8 mouse cellular contexts compared by ENCODE assay signal in genomic region chr5:135183131-135183861, GRCm38 (mm10). TPM values are rescaled to one million over a fixed set of nuclear protein-coding genes. Genes with fewer than 3 reads are reported as not detected.
DNase-seq lines count a peak whose midpoint lies in the region; ATAC-seq and TF ChIP-seq lines count a peak whose summit lies in the region.

No protein-coding gene starts in this region.

- H3K36me3 ChIP-seq in heart, adult 2 months (ENCODE audit: control insufficient read depth, insufficient read depth, low read length), result no peaks in the 10 kb centered on the region
- peaks cover 49% of the 10 kb centered on the region for H3K36me3 ChIP-seq in hindbrain, embryonic 14.5 days (replicated peaks; ENCODE audit: control insufficient read depth, insufficient read depth)
- peaks cover 55% of the 10 kb centered on the region for H3K36me3 ChIP-seq in hindbrain, embryonic 13.5 days

- ATAC-seq in hindbrain, embryonic 14.5 days (ENCODE audit: low FRiP score), result no peak
- no peak for ATAC-seq in hindbrain, embryonic 13.5 days (ENCODE audit: low FRiP score)

- TF ChIP-seq CTCF in heart, adult 2 months (IDR thresholded peaks at IDR 0.05), result 0 out of 2 replicates have a peak, but pooled peaks have one; percentile 7
- peak; percentile 31; the same call in 1 of the 2 replicates for TF ChIP-seq CTCF in layer of hippocampus, adult 2 months (conservative IDR thresholded peaks at IDR 0.05)

- TF ChIP-seq POLR2A in heart, adult 2 months (IDR thresholded peaks at IDR 0.05; ENCODE audit: insufficient read depth, low read depth, low read length), result no peak

- no peaks in the 10 kb centered on the region for H3K27me3 ChIP-seq in heart, adult 2 months (ENCODE audit: control insufficient read depth, insufficient read depth, low read length)
- no peaks in the 10 kb centered on the region for H3K27me3 ChIP-seq in hindbrain, embryonic 14.5 days (ENCODE audit: control insufficient read depth, insufficient read depth, low read length)
- no peaks in the 10 kb centered on the region for H3K27me3 ChIP-seq in hindbrain, embryonic 13.5 days

- H3K79me2 ChIP-seq in heart, adult 2 months (replicated peaks; ENCODE audit: control insufficient read depth, insufficient read depth, low read length), result no peaks in the 10 kb centered on the region

- WGBS in heart, adult 2 months, result 35% methylated on average over 8 of the region's 8 CpGs
- WGBS in hindbrain, embryonic 14.5 days, result 54% methylated on average over 8 of the region's 8 CpGs
- 61% methylated on average over 8 of the region's 8 CpGs for WGBS in hindbrain, embryonic 13.5 days

- H3K4me3 ChIP-seq in heart, adult 2 months, result no peak overlapping the region
- no peak overlapping the region for H3K4me3 ChIP-seq in layer of hippocampus, adult 2 months
- no peak overlapping the region for H3K4me3 ChIP-seq in hindbrain, embryonic 14.5 days (replicated peaks; ENCODE audit: low read length)
- no peak overlapping the region for H3K4me3 ChIP-seq in hindbrain, embryonic 13.5 days

- intact Hi-C loops in heart, adult 2 months (cut with DNase I), result no loop called here

- H3K9me3 ChIP-seq in hindbrain, embryonic 14.5 days (ENCODE audit: control insufficient read depth, low read length), result no peaks in the 10 kb centered on the region
- H3K9me3 ChIP-seq in hindbrain, embryonic 13.5 days, result peaks cover 4% of the 10 kb centered on the region; the same call in 1 of the 2 replicates

- DNase-seq in heart, adult 2 months, result no peak
- DNase-seq in heart, adult 8-10 months (ENCODE audit: low spot score), result no peak
- peak; percentile 23 for DNase-seq in thymus, postnatal 4 days
- DNase-seq in thymus, postnatal 0 days (ENCODE audit: low spot score), result no peak
- peak; percentile 42 to 57 for DNase-seq in layer of hippocampus, adult 2 months (ENCODE audit: low spot score in 2 of 2)
- peak; percentile 72 for DNase-seq in telencephalon, adult 2 months (ENCODE audit: low read depth, low spot score)
- no peak for DNase-seq in hindbrain, embryonic 14.5 days (ENCODE audit: low spot score)

- H3K4me2 ChIP-seq in hindbrain, embryonic 14.5 days (replicated peaks), result no peak overlapping the region
- H3K4me2 ChIP-seq in hindbrain, embryonic 13.5 days, result no peak overlapping the region

- H3K27ac ChIP-seq in heart, adult 2 months, result peak overlapping the region; percentile 28
- peak overlapping the region; percentile 94 for H3K27ac ChIP-seq in layer of hippocampus, adult 2 months
- no peak overlapping the region for H3K27ac ChIP-seq in hindbrain, embryonic 14.5 days
- H3K27ac ChIP-seq in hindbrain, embryonic 13.5 days, result no peak overlapping the region; the same call in 1 of the 2 replicates

- H3K4me1 ChIP-seq in heart, adult 2 months (ENCODE audit: control insufficient read depth, insufficient read depth, low read length), result no peaks in the 10 kb centered on the region
- H3K4me1 ChIP-seq in hindbrain, embryonic 14.5 days (replicated peaks; ENCODE audit: control insufficient read depth, insufficient read depth, low read length), result peaks cover 6% of the 10 kb centered on the region
- H3K4me1 ChIP-seq in hindbrain, embryonic 13.5 days (replicated peaks), result peaks cover 6% of the 10 kb centered on the region

- no peak for TF ChIP-seq EP300 in heart, adult 2 months (IDR thresholded peaks at IDR 0.05; ENCODE audit: insufficient read depth, low read depth, low read length)

- H3K9ac ChIP-seq in heart, adult 2 months (ENCODE audit: low read depth, low read length), result no peak overlapping the region
- H3K9ac ChIP-seq in hindbrain, embryonic 14.5 days, result no peak overlapping the region
- no peak overlapping the region for H3K9ac ChIP-seq in hindbrain, embryonic 13.5 days

RNA-seq across cellular contexts. Expression of gene Baz1b, which starts 3.8 kb away (rescaled TPM):
- total RNA-seq in heart, adult 2 months (2021), result 10 to 100 TPM; 42.3 to 46.1 TPM
- polyA plus RNA-seq in heart, adult 2 months (2012; rRNA removed), result 13.9 and 20.8 TPM in 2 replicates
- 10 to 100 TPM; 40.4 to 48.7 (median 43.6) TPM for total RNA-seq in heart, adult 8-10 months (2022)
- polyA plus RNA-seq in thymus, postnatal 0 days (2015; fragmentation: Nextera tagmentation; extraction: Ambion mirVana), result 34.5 and 37.0 TPM in 2 replicates
- 10 to 100 TPM; 79.9 to 87.5 TPM for total RNA-seq in layer of hippocampus, adult 2 months (2021)
- 35.3 and 37.0 TPM in 2 replicates for polyA plus RNA-seq in hindbrain, embryonic 14.5 days (2014; fragmentation: Nextera tagmentation; extraction: Ambion mirVana)
- 35.9 and 38.1 TPM in 2 replicates for polyA plus RNA-seq in hindbrain, embryonic 13.5 days (2015; fragmentation: Nextera tagmentation; extraction: Ambion mirVana)

RNA-seq across cellular contexts. Expression of gene Bcl7b, which starts 15.2 kb away (rescaled TPM):
- total RNA-seq in heart, adult 2 months (2021), result 10 to 100 TPM; 40.3 to 44.1 TPM
- polyA plus RNA-seq in heart, adult 2 months (2012; rRNA removed), result 37.5 and 37.6 TPM in 2 replicates
- total RNA-seq in heart, adult 8-10 months (2022), result 10 to 100 TPM; 39.8 to 47.6 (median 44.6) TPM
- 88.1 and 99.0 TPM in 2 replicates for polyA plus RNA-seq in thymus, postnatal 0 days (2015; fragmentation: Nextera tagmentation; extraction: Ambion mirVana)
- 10 to 100 TPM; 55.1 to 62.6 TPM for total RNA-seq in layer of hippocampus, adult 2 months (2021)
- 35.8 and 35.9 TPM in 2 replicates for polyA plus RNA-seq in hindbrain, embryonic 14.5 days (2014; fragmentation: Nextera tagmentation; extraction: Ambion mirVana)
- 45.3 and 52.1 TPM in 2 replicates for polyA plus RNA-seq in hindbrain, embryonic 13.5 days (2015; fragmentation: Nextera tagmentation; extraction: Ambion mirVana)

RNA-seq across cellular contexts. Expression of gene Tbl2, which starts 33.8 kb away (rescaled TPM):
- 10 to 100 TPM in 1 of 2 experiments, 1 to 10 TPM in 1; 9.9 to 10.6 TPM for total RNA-seq in heart, adult 2 months (2021)
- polyA plus RNA-seq in heart, adult 2 months (2012; rRNA removed), result 5.8 and 8.8 TPM in 2 replicates
- total RNA-seq in heart, adult 8-10 months (2022), result 10 to 100 TPM in 3 of 4 experiments, 1 to 10 TPM in 1; 9.6 to 14.0 (median 10.7) TPM
- 13.1 and 13.7 TPM in 2 replicates for polyA plus RNA-seq in thymus, postnatal 0 days (2015; fragmentation: Nextera tagmentation; extraction: Ambion mirVana)
- total RNA-seq in layer of hippocampus, adult 2 months (2021), result 10 to 100 TPM; 29.8 to 32.0 TPM
- 15.6 and 16.0 TPM in 2 replicates for polyA plus RNA-seq in hindbrain, embryonic 14.5 days (2014; fragmentation: Nextera tagmentation; extraction: Ambion mirVana)
- 14.9 and 16.7 TPM in 2 replicates for polyA plus RNA-seq in hindbrain, embryonic 13.5 days (2015; fragmentation: Nextera tagmentation; extraction: Ambion mirVana)

Comparison
In these comparisons a context has a peak if more than half of its experiments do, and no peak if none do; other contexts are left out.
1. DNase-seq: peak in thymus, postnatal 4 days (single experiment), layer of hippocampus, adult 2 months (2 of 2) and telencephalon, adult 2 months (single experiment); none in heart, adult 2 months (0 of 2), heart, adult 8-10 months (single experiment), thymus, postnatal 0 days (single experiment) and hindbrain, embryonic 14.5 days (single experiment).
2. H3K27ac ChIP-seq: peak in heart, adult 2 months (single experiment) and layer of hippocampus, adult 2 months (single experiment); none in hindbrain, embryonic 14.5 days (single experiment) and hindbrain, embryonic 13.5 days (single experiment).